Mouse (Mus musculus) heart, adult 8-10 months (tissue): ENCODE results near the gene Acot2. TPM values are rescaled to one million over a fixed set of nuclear protein-coding genes. Genes with fewer than 3 reads are reported as not detected.
"Not testable (repeated sequence)": the region's sequence is repeated elsewhere in the genome, so short reads cannot be mapped to it uniquely, and the experiment has no call there.

ENCODE experiments used
- DNase-seq: peaks from one replicate; pipeline ENCODE4 v3.0.0; 2022; ENCODE audit warnings: low spot score
- total RNA-seq, 4 experiments: library from RNA; stranded (reverse); gene quantifications; 2 replicates each; pipeline ENCODE4 v1.2.4; 2022

The Acot2 gene
- total RNA-seq, 4 experiments from 2014 or later, result 102 to 134 (median 110) TPM

GRCm38 (mm10) chr12:84038241-84038640 lies 50.6 kb downstream of the Acot2 start, which contains the start of gene Acot4:
Gene Acot4, plus strand, starts transcription at chr12:84038379.
- not testable (repeated sequence) for DNase-seq

DNA sequence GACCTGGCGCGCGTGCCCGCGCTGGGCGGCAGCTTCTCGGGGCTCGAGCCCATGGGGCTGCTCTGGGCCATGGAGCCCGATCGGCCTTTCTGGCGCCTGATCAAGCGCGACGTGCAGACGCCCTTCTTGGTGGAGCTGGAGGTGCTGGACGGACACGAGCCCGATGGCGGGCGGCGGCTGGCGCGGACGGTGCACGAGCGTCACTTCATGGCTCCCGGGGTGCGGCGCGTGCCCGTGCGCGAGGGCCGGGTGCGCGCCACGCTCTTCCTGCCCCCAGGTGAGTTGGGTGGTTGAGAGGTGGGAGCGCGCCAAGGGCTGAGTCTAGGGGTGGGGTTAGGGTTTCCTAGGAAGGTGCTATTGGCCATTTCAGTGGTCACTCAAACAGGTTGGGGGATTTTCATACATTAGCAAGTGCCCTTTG lies 51.0 kb downstream of the Acot2 start, which contains the start of gene Gm49366:
Gene Gm49366, plus strand, starts transcription at position 245 of the 421 bp plus-strand sequence.
- DNase-seq, result not testable (repeated sequence)

GRCm38 (mm10) chr12:84042248-84042647 lies 54.6 kb downstream of the Acot2 start:
- DNase-seq, result no peak

Other genes with a start within 250 kb of the Acot2 start
- 1 to 10 TPM; 3.6 to 7.5 (median 6.5) TPM for gene Papln, start 224.2 kb upstream of the Acot2 start, total RNA-seq
- gene Numb, start 65.9 kb upstream of the Acot2 start, total RNA-seq, result 10 to 100 TPM; 27.6 to 36.5 (median 29.3) TPM
- gene Riox1, start 37.3 kb upstream of the Acot2 start, total RNA-seq, result 1 to 10 TPM; 4.3 to 5.9 (median 4.7) TPM
- not detected for gene Heatr4, start 3.0 kb upstream of the Acot2 start, total RNA-seq
- 10 to 100 TPM; 29.0 to 59.1 (median 44.3) TPM for gene Acot1, start 21.6 kb downstream of the Acot2 start, total RNA-seq
- 1 to 10 TPM in 3 of 4 experiments, under 1 TPM in 1; 0.73 to 1.5 (median 1.3) TPM for gene Acot4, start 50.5 kb downstream of the Acot2 start, total RNA-seq
- gene Gm49366, start 51.1 kb downstream of the Acot2 start, total RNA-seq, result under 1 TPM in 1 of 4 experiments, not detected in 3; 0.81 TPM
- 1 to 10 TPM in 1 of 4 experiments, under 1 TPM in 3; 0.38 to 1.4 (median 0.95) TPM for gene Acot3, start 64.3 kb downstream of the Acot2 start, total RNA-seq
- gene Acot5, start 81.5 kb downstream of the Acot2 start, total RNA-seq, result not detected
- 1 to 10 TPM; 1.9 to 2.8 (median 2.4) TPM for gene Acot6, start 112.8 kb downstream of the Acot2 start, total RNA-seq
- gene Dnal1, start 126.5 kb downstream of the Acot2 start, total RNA-seq, result 1 to 10 TPM; 6.2 to 7.8 (median 7.0) TPM
- under 1 TPM in 2 of 4 experiments, not detected in 2; 0.11 TPM for gene Pnma1, start 160.6 kb downstream of the Acot2 start, total RNA-seq
- 10 to 100 TPM; 13.1 to 17.5 (median 14.5) TPM for gene Elmsan1, start 231.0 kb downstream of the Acot2 start, total RNA-seq